Mouse (Mus musculus): ENCODE measurements at regions not wholly inside any gene's neighbourhood (a gene's known extent, or its start where the extent isn't known, plus 50 kb on each side); places are given as distances from the start of the nearest gene placed in this dataset.

- Histone ChIP-seq H3K9ac (replicated peaks; ENCODE audit: low read length) (no peak overlapping the region), H3K27ac (replicated peaks; ENCODE audit: low read depth, low read length) (no peak overlapping the region), H3K4me2 (ENCODE audit: low read depth, low read length) (no peak overlapping the region), H3K4me1 (ENCODE audit: control insufficient read depth, insufficient read depth, low read length) (no peaks in the 10 kb centered on the region), H3K4me3 (ENCODE audit: low read depth, low read length) (no peak overlapping the region), H3K36me3 (replicated peaks; ENCODE audit: control insufficient read depth, insufficient read depth, low read depth, low read length) (no peaks in the 10 kb centered on the region), H3K9me3 (replicated peaks; ENCODE audit: control insufficient read depth, low read length) (no peaks in the 10 kb centered on the region), H3K27me3 (ENCODE audit: control insufficient read depth, insufficient read depth, low read length) (no peaks in the 10 kb centered on the region)
- DNase-seq (ENCODE audit: low spot score), result no peak
- no peak for ATAC-seq (replicated peaks; ENCODE audit: insufficient number of reproducible peaks, low FRiP score, low TSS enrichment, low read depth)
- WGBS, result 83% methylated on average over 10 of the region's 10 CpGs
Observed at GRCm38 (mm10) chr10:118003179-118003578, 138.4 kb upstream of the Mdm1 start.

- H3K9ac ChIP-seq (replicated peaks; ENCODE audit: low read length), result no peak overlapping the region
- no peaks in the 10 kb centered on the region for H3K4me1 ChIP-seq (ENCODE audit: control insufficient read depth, insufficient read depth, low read length)
- H3K36me3 ChIP-seq (replicated peaks; ENCODE audit: control insufficient read depth, insufficient read depth, low read depth, low read length), result no peaks in the 10 kb centered on the region
- H3K27ac ChIP-seq (replicated peaks; ENCODE audit: low read depth, low read length), result no peak overlapping the region
- no peaks in the 10 kb centered on the region for H3K27me3 ChIP-seq (ENCODE audit: control insufficient read depth, insufficient read depth, low read length)
- 39% methylated on average over 16 of the region's 16 CpGs for WGBS
- H3K9me3 ChIP-seq (replicated peaks; ENCODE audit: control insufficient read depth, low read length), result no peaks in the 10 kb centered on the region
- ATAC-seq (replicated peaks; ENCODE audit: insufficient number of reproducible peaks, low FRiP score, low TSS enrichment, low read depth) (no peak), DNase-seq (ENCODE audit: low spot score) (peak; percentile 35)
- H3K4me2 ChIP-seq (ENCODE audit: low read depth, low read length), result no peak overlapping the region
- no peak overlapping the region for H3K4me3 ChIP-seq (ENCODE audit: low read depth, low read length)
Observed at GRCm38 (mm10) chr10:118003739-118004361, 137.8 kb upstream of the Mdm1 start.

GRCm38 (mm10) chr10:118004362-118004958 lies 137.2 kb upstream of the Mdm1 start:
- H3K4me3 ChIP-seq (ENCODE audit: low read depth, low read length), result no peak overlapping the region
- H3K4me2 ChIP-seq (ENCODE audit: low read depth, low read length), result no peak overlapping the region
- H3K4me1 ChIP-seq (ENCODE audit: control insufficient read depth, insufficient read depth, low read length), result no peaks in the 10 kb centered on the region
- H3K27ac ChIP-seq (replicated peaks; ENCODE audit: low read depth, low read length), result no peak overlapping the region
- H3K9me3 ChIP-seq (replicated peaks; ENCODE audit: control insufficient read depth, low read length), result no peaks in the 10 kb centered on the region
- ATAC-seq (replicated peaks; ENCODE audit: insufficient number of reproducible peaks, low FRiP score, low TSS enrichment, low read depth) (no peak), DNase-seq (ENCODE audit: low spot score) (no peak)
- 63% methylated on average over 8 of the region's 8 CpGs for WGBS
- no peaks in the 10 kb centered on the region for H3K36me3 ChIP-seq (replicated peaks; ENCODE audit: control insufficient read depth, insufficient read depth, low read depth, low read length)
- no peak overlapping the region for H3K9ac ChIP-seq (replicated peaks; ENCODE audit: low read length)
- no peaks in the 10 kb centered on the region for H3K27me3 ChIP-seq (ENCODE audit: control insufficient read depth, insufficient read depth, low read length)

- no peaks in the 10 kb centered on the region for H3K27me3 ChIP-seq (ENCODE audit: control insufficient read depth, insufficient read depth, low read length)
Observed at GRCm38 (mm10) chr10:118006827-118007550, 134.6 kb upstream of the Mdm1 start.

GRCm38 (mm10) chr10:118007846-118008245 lies 133.8 kb upstream of the Mdm1 start:
- no peak overlapping the region for H3K9ac ChIP-seq (replicated peaks; ENCODE audit: low read length)
- 82% methylated on average over 7 of the region's 7 CpGs for WGBS
- no peaks in the 10 kb centered on the region for H3K4me1 ChIP-seq (ENCODE audit: control insufficient read depth, insufficient read depth, low read length)
- no peaks in the 10 kb centered on the region for H3K9me3 ChIP-seq (replicated peaks; ENCODE audit: control insufficient read depth, low read length)
- no peak overlapping the region for H3K4me3 ChIP-seq (ENCODE audit: low read depth, low read length)
- H3K36me3 ChIP-seq (replicated peaks; ENCODE audit: control insufficient read depth, insufficient read depth, low read depth, low read length), result no peaks in the 10 kb centered on the region
- H3K27ac ChIP-seq (replicated peaks; ENCODE audit: low read depth, low read length), result no peak overlapping the region
- ATAC-seq (replicated peaks; ENCODE audit: insufficient number of reproducible peaks, low FRiP score, low TSS enrichment, low read depth) (no peak), DNase-seq (ENCODE audit: low spot score) (no peak)
- H3K27me3 ChIP-seq (ENCODE audit: control insufficient read depth, insufficient read depth, low read length), result no peaks in the 10 kb centered on the region
- no peak overlapping the region for H3K4me2 ChIP-seq (ENCODE audit: low read depth, low read length)

More at GRCm38 (mm10) chr10:118006827-118007550, 134.6 kb upstream of the Mdm1 start:
- Histone ChIP-seq H3K4me2 (ENCODE audit: low read depth, low read length) (no peak overlapping the region), H3K4me1 (ENCODE audit: control insufficient read depth, insufficient read depth, low read length) (no peaks in the 10 kb centered on the region), H3K4me3 (ENCODE audit: low read depth, low read length) (no peak overlapping the region), H3K27ac (replicated peaks; ENCODE audit: low read depth, low read length) (no peak overlapping the region), H3K36me3 (replicated peaks; ENCODE audit: control insufficient read depth, insufficient read depth, low read depth, low read length) (no peaks in the 10 kb centered on the region), H3K9me3 (replicated peaks; ENCODE audit: control insufficient read depth, low read length) (no peaks in the 10 kb centered on the region), H3K9ac (replicated peaks; ENCODE audit: low read length) (no peak overlapping the region)
- ATAC-seq (replicated peaks; ENCODE audit: insufficient number of reproducible peaks, low FRiP score, low TSS enrichment, low read depth) (no peak), DNase-seq (ENCODE audit: low spot score) (no peak)
- WGBS, result 81% methylated on average over 14 of the region's 14 CpGs

DNA sequence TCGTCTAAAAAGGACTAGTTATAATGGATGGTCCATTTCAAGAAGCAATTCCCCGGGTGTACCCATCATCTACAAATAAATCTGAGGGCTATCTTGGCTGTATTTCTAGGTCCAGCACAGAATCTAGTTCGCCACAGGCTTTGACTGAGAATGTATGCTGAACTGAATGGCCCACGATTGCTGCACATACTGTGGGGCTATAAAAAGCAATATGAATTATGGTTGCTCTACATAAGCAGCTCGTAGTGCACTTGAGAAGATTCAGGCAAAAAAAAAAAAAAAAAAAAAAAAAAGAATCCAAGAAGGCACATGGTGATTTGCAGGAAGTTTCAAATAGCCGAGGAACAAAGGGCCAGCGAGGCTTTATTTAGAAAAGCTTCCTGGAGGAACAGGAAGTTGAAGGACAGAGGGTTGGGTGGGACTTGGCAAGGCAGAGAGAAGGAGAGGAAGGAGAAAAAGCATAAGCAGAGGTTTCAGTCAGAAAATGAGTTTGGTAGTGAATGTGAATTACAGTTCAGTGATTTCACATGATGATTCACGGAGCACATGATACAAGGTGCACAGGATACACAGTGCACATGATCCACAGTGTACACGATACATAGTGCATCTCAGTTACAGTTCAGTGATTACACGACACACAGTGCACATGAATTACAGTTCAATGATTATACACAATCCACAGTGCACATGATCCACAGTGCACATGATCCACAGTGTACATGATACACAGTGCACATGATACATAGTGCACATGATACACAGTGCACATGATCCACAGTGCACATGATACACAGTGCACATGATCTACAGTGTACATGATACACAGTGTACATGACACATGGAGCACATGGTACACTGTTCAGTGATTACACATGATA lies 129.7 kb upstream of the Mdm1 start:
- no peak overlapping the region for H3K4me3 ChIP-seq (ENCODE audit: low read depth, low read length)
- no peak overlapping the region for H3K9ac ChIP-seq (replicated peaks; ENCODE audit: low read length)
- 81% methylated on average over 10 of the region's 10 CpGs for WGBS
- no peak overlapping the region for H3K4me2 ChIP-seq (ENCODE audit: low read depth, low read length)
- H3K36me3 ChIP-seq (replicated peaks; ENCODE audit: control insufficient read depth, insufficient read depth, low read depth, low read length), result no peaks in the 10 kb centered on the region
- no peaks in the 10 kb centered on the region for H3K9me3 ChIP-seq (replicated peaks; ENCODE audit: control insufficient read depth, low read length)
- no peak overlapping the region for H3K27ac ChIP-seq (replicated peaks; ENCODE audit: low read depth, low read length)
- H3K27me3 ChIP-seq (ENCODE audit: control insufficient read depth, insufficient read depth, low read length), result no peaks in the 10 kb centered on the region
- no peak for ATAC-seq (replicated peaks; ENCODE audit: insufficient number of reproducible peaks, low FRiP score, low TSS enrichment, low read depth)
- H3K4me1 ChIP-seq (ENCODE audit: control insufficient read depth, insufficient read depth, low read length), result no peaks in the 10 kb centered on the region
- no peak for DNase-seq (ENCODE audit: low spot score)

- DNase-seq (ENCODE audit: low spot score), result no peak
- H3K4me1 ChIP-seq (ENCODE audit: control insufficient read depth, insufficient read depth, low read length), result no peaks in the 10 kb centered on the region
- H3K9me3 ChIP-seq (replicated peaks; ENCODE audit: control insufficient read depth, low read length), result no peaks in the 10 kb centered on the region
- H3K36me3 ChIP-seq (replicated peaks; ENCODE audit: control insufficient read depth, insufficient read depth, low read depth, low read length), result no peaks in the 10 kb centered on the region
- WGBS, result 93% methylated on average over 9 of the region's 9 CpGs
- no peak overlapping the region for H3K4me2 ChIP-seq (ENCODE audit: low read depth, low read length)
- H3K4me3 ChIP-seq (ENCODE audit: low read depth, low read length), result no peak overlapping the region
- no peak overlapping the region for H3K27ac ChIP-seq (replicated peaks; ENCODE audit: low read depth, low read length)
- no peak overlapping the region for H3K9ac ChIP-seq (replicated peaks; ENCODE audit: low read length)
- no peaks in the 10 kb centered on the region for H3K27me3 ChIP-seq (ENCODE audit: control insufficient read depth, insufficient read depth, low read length)
- no peak for ATAC-seq (replicated peaks; ENCODE audit: insufficient number of reproducible peaks, low FRiP score, low TSS enrichment, low read depth)
Observed at GRCm38 (mm10) chr10:118028831-118029230, 112.8 kb upstream of the Mdm1 start.

Data from embryonic facial prominence, embryonic 11.5 days (tissue).